Mouse (Mus musculus): ENCODE measurements around the gene Retreg2. TPM values are rescaled to one million over a fixed set of nuclear protein-coding genes. Genes with fewer than 3 reads are reported as not detected.
A peak's percentile ranks its signal among the peaks of the same experiment; 100 is the strongest.

Gene Retreg2
- polyA plus RNA-seq, 1 experiment from 2014 or later, result 49.3 TPM

DNA sequence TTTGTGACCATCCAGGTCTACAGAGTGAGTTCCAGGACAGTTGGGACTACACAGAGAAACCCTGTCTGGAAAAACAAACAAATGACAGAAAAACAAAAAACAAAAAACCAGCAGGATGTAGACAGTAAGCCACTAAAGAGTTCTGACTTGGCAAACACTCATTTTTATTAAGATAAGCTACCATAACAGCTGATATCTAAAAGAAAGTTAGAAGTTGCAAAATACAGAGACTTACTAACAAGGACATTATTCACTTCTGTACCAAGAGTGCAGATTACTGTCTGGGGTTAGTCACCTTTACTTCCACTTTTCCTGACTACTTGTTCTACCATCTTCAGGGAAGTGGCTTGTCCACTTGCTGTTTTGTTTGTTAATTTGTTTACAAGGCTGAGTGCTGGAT lies 16.4 kb downstream of the Retreg2 start:
- H3K9me3 ChIP-seq (ENCODE audit: control insufficient read depth, low read length), result no peaks in the 10 kb centered on the region
- H3K4me1 ChIP-seq (ENCODE audit: control insufficient read depth, insufficient read depth, low read length), result no peaks in the 10 kb centered on the region
- no peak overlapping the region for H3K9ac ChIP-seq (ENCODE audit: low read depth, low read length)
- ATAC-seq (ENCODE audit: low read depth), result no peak
- no peak overlapping the region for H3K4me2 ChIP-seq (ENCODE audit: low read depth, low read length)
- no peaks in the 10 kb centered on the region for H3K27me3 ChIP-seq (replicated peaks; ENCODE audit: control insufficient read depth, insufficient read depth, low read length)
- no peak overlapping the region for H3K27ac ChIP-seq (replicated peaks; ENCODE audit: low read depth, low read length)
- H3K36me3 ChIP-seq (ENCODE audit: control insufficient read depth, insufficient read depth, low read length), result no peaks in the 10 kb centered on the region
- no peak for DNase-seq (ENCODE audit: low spot score)
- no peak overlapping the region for H3K4me3 ChIP-seq (ENCODE audit: low read depth, low read length)

DNA sequence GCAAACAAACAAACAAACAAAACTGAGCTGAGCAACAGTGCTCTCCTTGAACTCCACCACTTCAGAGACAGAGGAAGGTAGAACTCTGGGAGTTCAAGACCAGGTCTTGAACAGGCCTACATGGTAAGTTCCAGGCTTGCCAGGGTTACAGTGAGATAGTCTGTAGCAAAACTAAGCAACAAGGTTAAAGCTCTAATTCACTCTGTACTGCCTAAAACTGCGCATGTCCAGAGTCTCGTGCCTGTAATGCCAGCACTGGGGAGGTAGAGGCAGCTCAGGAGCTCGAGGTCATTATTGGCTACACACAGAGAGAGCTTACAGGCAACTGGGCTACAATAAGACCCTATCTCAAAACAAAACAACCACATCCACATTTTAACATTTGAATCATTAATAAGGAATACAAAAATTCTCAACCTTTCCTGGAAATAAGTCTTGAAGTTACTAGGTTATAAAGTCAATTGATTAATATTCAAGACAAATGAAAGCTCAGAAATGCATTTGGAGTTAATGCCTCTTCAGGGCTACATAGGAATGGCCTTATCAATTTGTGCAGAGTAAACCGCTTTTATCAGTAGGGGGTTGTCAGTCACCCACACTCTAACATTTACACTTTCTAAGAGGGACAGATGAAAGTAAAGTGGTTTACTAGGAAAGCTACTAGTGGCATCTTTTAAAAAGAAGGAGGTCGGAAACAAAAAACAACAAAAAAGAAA lies 17.1 kb downstream of the Retreg2 start:
- Histone ChIP-seq H3K27ac (replicated peaks; ENCODE audit: low read depth, low read length) (no peak overlapping the region), H3K4me1 (ENCODE audit: control insufficient read depth, insufficient read depth, low read length) (no peaks in the 10 kb centered on the region), H3K27me3 (replicated peaks; ENCODE audit: control insufficient read depth, insufficient read depth, low read length) (no peaks in the 10 kb centered on the region), H3K4me3 (ENCODE audit: low read depth, low read length) (no peak overlapping the region), H3K9me3 (ENCODE audit: control insufficient read depth, low read length) (no peaks in the 10 kb centered on the region), H3K36me3 (ENCODE audit: control insufficient read depth, insufficient read depth, low read length) (no peaks in the 10 kb centered on the region), H3K9ac (ENCODE audit: low read depth, low read length) (no peak overlapping the region), H3K4me2 (ENCODE audit: low read depth, low read length) (no peak overlapping the region)
- ATAC-seq (ENCODE audit: low read depth) (no peak), DNase-seq (ENCODE audit: low spot score) (no peak)
- 61% methylated on average over 5 of the region's 5 CpGs for WGBS

DNA sequence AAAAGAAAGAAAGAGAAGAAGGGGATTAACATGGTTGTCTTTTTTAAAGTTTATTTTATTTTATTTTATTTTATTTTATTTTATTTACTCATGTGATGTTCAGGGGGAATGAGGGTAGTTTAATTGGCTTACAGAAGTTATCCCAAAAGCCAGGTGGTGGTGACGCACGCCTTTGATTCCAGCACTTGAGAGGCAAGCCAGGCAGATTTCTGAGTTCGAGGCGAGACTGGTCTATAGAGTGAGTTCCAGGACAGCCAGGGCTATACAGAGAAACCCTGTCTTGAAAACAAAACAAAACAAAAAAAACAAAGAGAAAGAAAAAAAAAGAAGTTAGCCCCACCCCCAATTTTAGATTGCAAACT lies 17.7 kb downstream of the Retreg2 start:
- Histone ChIP-seq H3K4me3 (ENCODE audit: low read depth, low read length) (no peak overlapping the region), H3K9me3 (ENCODE audit: control insufficient read depth, low read length) (no peaks in the 10 kb centered on the region), H3K9ac (ENCODE audit: low read depth, low read length) (no peak overlapping the region), H3K27ac (replicated peaks; ENCODE audit: low read depth, low read length) (no peak overlapping the region), H3K4me2 (ENCODE audit: low read depth, low read length) (no peak overlapping the region), H3K4me1 (ENCODE audit: control insufficient read depth, insufficient read depth, low read length) (no peaks in the 10 kb centered on the region), H3K27me3 (replicated peaks; ENCODE audit: control insufficient read depth, insufficient read depth, low read length) (no peaks in the 10 kb centered on the region), H3K36me3 (ENCODE audit: control insufficient read depth, insufficient read depth, low read length) (no peaks in the 10 kb centered on the region)
- WGBS, result 86% methylated on average over 4 of the region's 4 CpGs
- DNase-seq (ENCODE audit: low spot score) (no peak), ATAC-seq (ENCODE audit: low read depth) (no peak)

DNA sequence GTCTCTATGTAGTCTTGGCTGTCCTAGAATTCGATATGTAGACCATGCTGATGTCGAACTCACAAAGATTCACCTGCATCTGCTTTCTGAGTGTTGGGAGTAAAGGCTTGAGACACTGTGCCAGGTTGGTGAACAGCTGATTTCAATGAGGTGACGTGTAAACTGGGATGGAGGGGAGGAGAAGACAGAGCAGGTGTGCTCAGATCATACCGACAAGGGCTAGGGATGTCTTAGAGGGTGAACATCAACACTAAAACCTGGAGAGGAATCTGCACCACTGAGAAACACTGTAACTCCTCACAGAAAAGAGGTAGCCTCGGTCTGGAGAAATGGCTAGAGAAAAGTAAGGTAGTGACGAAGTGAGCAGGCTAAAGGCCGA lies 25.5 kb downstream of the Retreg2 start:
- H3K27me3 ChIP-seq (replicated peaks; ENCODE audit: control insufficient read depth, insufficient read depth, low read length), result no peaks in the 10 kb centered on the region
- H3K36me3 ChIP-seq (ENCODE audit: control insufficient read depth, insufficient read depth, low read length), result peaks cover 33% of the 10 kb centered on the region
- peaks cover 7% of the 10 kb centered on the region for H3K4me1 ChIP-seq (ENCODE audit: control insufficient read depth, insufficient read depth, low read length)
- ATAC-seq (ENCODE audit: low read depth) (peak; percentile 16; the same call in 1 of the 2 replicates), DNase-seq (ENCODE audit: low spot score) (no peak)
- H3K4me3 ChIP-seq (ENCODE audit: low read depth, low read length), result peak overlapping the region; percentile 63
- no peaks in the 10 kb centered on the region for H3K9me3 ChIP-seq (ENCODE audit: control insufficient read depth, low read length)
- peak overlapping the region; percentile 85 for H3K27ac ChIP-seq (replicated peaks; ENCODE audit: low read depth, low read length)
- peak overlapping the region; percentile 62 for H3K4me2 ChIP-seq (ENCODE audit: low read depth, low read length)
- peak overlapping the region; percentile 75 for H3K9ac ChIP-seq (ENCODE audit: low read depth, low read length)
- WGBS, result 12% methylated on average over 7 of the region's 7 CpGs

DNA sequence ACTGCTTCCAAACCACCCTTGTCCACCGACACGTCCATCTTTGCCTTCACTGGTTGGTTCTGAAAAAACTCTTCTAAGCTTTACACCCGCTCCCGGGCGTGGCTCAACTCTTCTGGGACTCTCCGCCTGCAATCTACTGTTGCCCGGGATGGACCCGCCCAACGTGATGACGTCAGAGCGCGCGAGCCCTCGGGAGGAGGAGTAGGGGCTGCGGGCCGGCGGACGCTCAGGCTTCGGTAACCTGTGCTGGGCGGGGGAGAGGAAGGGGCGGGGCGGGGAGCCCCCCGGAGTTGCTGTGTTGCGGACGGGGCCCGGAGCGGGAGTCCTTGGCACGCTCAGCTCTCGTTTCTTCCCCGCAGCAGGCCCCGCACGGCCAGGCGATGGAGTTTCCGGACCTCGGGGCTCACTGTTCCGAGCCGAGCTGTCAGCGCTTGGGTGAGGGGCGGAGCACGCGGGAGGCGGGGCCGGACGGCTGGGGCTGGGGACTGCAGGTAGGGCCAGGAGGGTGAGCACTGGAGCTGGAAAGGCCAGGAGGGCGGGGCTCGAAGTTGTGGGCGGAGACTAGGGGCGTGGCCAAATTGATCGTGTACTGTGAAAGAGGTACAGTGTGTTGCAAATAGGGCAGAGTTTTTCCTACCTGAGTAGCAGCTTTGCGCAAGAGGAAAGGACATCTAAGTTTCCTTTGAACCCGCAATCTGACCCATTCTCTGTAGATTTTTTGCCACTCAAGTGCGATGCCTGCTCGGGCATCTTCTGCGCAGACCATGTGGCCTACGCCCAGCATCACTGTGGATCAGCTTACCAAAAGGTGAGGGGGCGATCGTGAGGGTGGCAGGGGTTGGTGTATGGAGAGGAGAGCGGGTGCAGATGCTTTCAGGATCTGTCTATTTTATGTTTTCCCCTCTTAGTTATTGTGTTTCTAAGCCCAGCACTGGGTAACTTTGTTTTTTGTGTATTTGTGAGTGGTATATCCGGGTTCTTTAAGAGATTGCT lies 26.2 kb downstream of the Retreg2 start, which contains the start of gene Zfand2b:
TSS of gene Zfand2b (plus strand) at position 175 of the 993 bp plus-strand sequence.
- no peaks in the 10 kb centered on the region for H3K9me3 ChIP-seq (ENCODE audit: control insufficient read depth, low read length)
- H3K27me3 ChIP-seq (replicated peaks; ENCODE audit: control insufficient read depth, insufficient read depth, low read length), result no peaks in the 10 kb centered on the region
- H3K4me3 ChIP-seq (ENCODE audit: low read depth, low read length), result peak within 1 kb of the TSS; percentile 63
- H3K4me1 ChIP-seq (ENCODE audit: control insufficient read depth, insufficient read depth, low read length), result peaks cover 7% of the 10 kb centered on the region
- H3K27ac ChIP-seq (replicated peaks; ENCODE audit: low read depth, low read length), result peak within 1 kb of the TSS; percentile 85
- 1% methylated on average over 54 of the region's 59 CpGs for WGBS
- DNase-seq (ENCODE audit: low spot score) (peak; percentile 97), ATAC-seq (ENCODE audit: low read depth) (peak; percentile 97)
- H3K36me3 ChIP-seq (ENCODE audit: control insufficient read depth, insufficient read depth, low read length), result peaks cover 40% of the 10 kb centered on the region
- peak within 1 kb of the TSS; percentile 75 for H3K9ac ChIP-seq (ENCODE audit: low read depth, low read length)
- peak within 1 kb of the TSS; percentile 62 for H3K4me2 ChIP-seq (ENCODE audit: low read depth, low read length)

DNA sequence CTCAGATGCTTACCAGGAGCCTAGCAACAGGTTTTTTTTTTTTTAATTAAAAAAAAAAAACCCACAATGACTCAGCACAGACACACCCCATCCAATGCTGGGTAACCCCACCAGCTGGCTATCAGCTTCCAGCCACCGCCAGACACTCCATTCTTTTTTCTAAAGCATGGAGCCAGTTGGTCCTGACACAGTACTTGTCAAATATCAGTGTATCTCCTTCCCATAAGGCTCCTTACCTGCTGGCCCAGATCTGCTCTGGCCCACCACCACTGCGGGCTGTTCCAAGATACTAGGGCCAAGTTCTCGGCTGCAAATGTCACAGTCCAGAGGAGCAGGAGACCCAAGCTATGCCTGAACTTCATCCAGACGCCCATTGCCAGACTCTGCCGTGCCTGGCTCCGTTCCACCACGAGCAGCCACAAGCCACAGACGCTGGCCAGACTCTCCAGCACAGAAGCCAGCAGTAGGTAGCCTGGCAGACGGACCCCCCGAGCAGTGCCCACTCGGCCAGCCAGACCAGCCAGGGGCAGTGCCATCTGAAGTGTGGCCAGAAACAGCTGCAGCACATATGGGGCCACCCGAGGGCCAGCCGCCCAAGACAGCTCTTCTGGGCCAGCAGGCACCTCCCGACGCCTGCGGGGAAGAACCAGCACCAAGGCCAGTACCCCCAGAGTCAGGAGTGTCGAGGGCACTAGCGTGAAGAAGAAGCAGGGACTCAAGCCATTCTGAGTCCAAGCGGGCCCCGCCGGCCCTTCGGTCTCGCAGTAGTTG lies 36.9 kb downstream of the Retreg2 start:
- peaks cover 55% of the 10 kb centered on the region for H3K36me3 ChIP-seq (ENCODE audit: control insufficient read depth, insufficient read depth, low read length)
- peaks cover 6% of the 10 kb centered on the region for H3K4me1 ChIP-seq (ENCODE audit: control insufficient read depth, insufficient read depth, low read length)
- peak overlapping the region; percentile 56 for H3K4me3 ChIP-seq (ENCODE audit: low read depth, low read length)
- ATAC-seq (ENCODE audit: low read depth), result peak; percentile 27
- H3K9me3 ChIP-seq (ENCODE audit: control insufficient read depth, low read length), result no peaks in the 10 kb centered on the region
- H3K27ac ChIP-seq (replicated peaks; ENCODE audit: low read depth, low read length), result no peak overlapping the region
- H3K27me3 ChIP-seq (replicated peaks; ENCODE audit: control insufficient read depth, insufficient read depth, low read length), result no peaks in the 10 kb centered on the region
- WGBS, result 6% methylated on average over 22 of the region's 23 CpGs
- DNase-seq (ENCODE audit: low spot score), result peak; percentile 16
- peak overlapping the region; percentile 99 for H3K4me2 ChIP-seq (ENCODE audit: low read depth, low read length)
- H3K9ac ChIP-seq (ENCODE audit: low read depth, low read length), result peak overlapping the region; percentile 68

DNA sequence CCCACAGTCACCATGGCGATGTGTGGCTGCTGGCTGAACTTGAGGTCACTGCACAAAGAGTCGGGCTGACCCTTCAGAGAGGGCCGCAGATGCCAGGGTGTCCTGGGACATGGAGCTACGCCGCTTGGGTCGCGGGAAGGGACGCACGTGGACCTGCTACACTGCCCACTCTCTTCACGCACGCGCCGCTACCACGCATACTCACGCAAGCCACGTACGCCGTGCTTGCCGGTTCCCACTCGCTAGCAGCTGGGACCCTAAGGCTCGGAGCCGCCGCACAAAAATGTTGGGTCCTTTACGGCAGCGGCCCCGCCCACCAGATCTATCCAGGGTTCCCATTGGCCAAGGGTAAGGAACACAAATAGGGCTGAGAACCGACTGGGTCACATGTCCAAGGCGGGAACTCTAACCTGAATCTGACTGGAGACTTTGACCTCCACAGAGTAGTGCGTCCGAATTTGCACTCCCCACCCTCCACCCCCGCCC lies 37.6 kb downstream of the Retreg2 start, which contains the start of gene Abcb6:
TSS of gene Abcb6 (minus strand) at position 288 of the 486 bp plus-strand sequence.
- H3K36me3 ChIP-seq (ENCODE audit: control insufficient read depth, insufficient read depth, low read length), result peaks cover 57% of the 10 kb centered on the region
- no peak within 1 kb of the TSS for H3K27ac ChIP-seq (replicated peaks; ENCODE audit: low read depth, low read length)

DNA sequence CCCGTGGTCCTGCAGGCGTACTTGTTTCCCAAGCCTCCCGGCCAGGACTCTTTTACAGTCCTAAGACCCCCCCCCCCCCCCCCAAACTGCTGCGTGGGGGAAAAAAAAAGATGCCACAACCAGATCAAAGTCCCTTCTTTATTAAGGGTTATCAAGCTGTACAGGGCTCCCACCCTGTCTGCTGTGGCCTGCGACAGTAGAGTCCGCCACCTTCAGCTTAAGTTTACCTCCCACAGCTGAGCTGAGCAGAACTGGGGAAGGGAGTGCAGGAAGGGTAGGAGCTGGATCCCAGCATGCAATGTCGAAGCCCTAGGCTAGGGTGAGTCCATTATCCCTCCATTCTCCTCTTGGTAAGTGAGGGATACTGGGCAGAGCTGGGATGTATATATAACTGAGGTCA lies 38.2 kb downstream of the Retreg2 start:
- no peaks in the 10 kb centered on the region for H3K27me3 ChIP-seq (replicated peaks; ENCODE audit: control insufficient read depth, insufficient read depth, low read length)
- ATAC-seq (ENCODE audit: low read depth) (no peak), DNase-seq (ENCODE audit: low spot score) (no peak)
- no peak overlapping the region for H3K9ac ChIP-seq (ENCODE audit: low read depth, low read length)
- peaks cover 59% of the 10 kb centered on the region for H3K36me3 ChIP-seq (ENCODE audit: control insufficient read depth, insufficient read depth, low read length)
- peaks cover 6% of the 10 kb centered on the region for H3K4me1 ChIP-seq (ENCODE audit: control insufficient read depth, insufficient read depth, low read length)
- H3K4me2 ChIP-seq (ENCODE audit: low read depth, low read length), result peak overlapping the region; percentile 99
- WGBS, result 42% methylated on average over 6 of the region's 7 CpGs
- H3K27ac ChIP-seq (replicated peaks; ENCODE audit: low read depth, low read length), result no peak overlapping the region
- peak overlapping the region; percentile 56 for H3K4me3 ChIP-seq (ENCODE audit: low read depth, low read length)
- H3K9me3 ChIP-seq (ENCODE audit: control insufficient read depth, low read length), result no peaks in the 10 kb centered on the region

More for the DNA sequence above, 37.6 kb downstream of the Retreg2 start, which contains the start of gene Abcb6:
- under 1% methylated on average over 27 of the region's 31 CpGs for WGBS
- ATAC-seq (ENCODE audit: low read depth), result peak; percentile 98
- peak; percentile 96 for DNase-seq (ENCODE audit: low spot score)
- H3K27me3 ChIP-seq (replicated peaks; ENCODE audit: control insufficient read depth, insufficient read depth, low read length), result no peaks in the 10 kb centered on the region
- peak within 1 kb of the TSS; percentile 68 for H3K9ac ChIP-seq (ENCODE audit: low read depth, low read length)
- H3K4me1 ChIP-seq (ENCODE audit: control insufficient read depth, insufficient read depth, low read length), result peaks cover 6% of the 10 kb centered on the region
- H3K4me3 ChIP-seq (ENCODE audit: low read depth, low read length), result peak within 1 kb of the TSS; percentile 56
- H3K9me3 ChIP-seq (ENCODE audit: control insufficient read depth, low read length), result no peaks in the 10 kb centered on the region
- H3K4me2 ChIP-seq (ENCODE audit: low read depth, low read length), result peak within 1 kb of the TSS; percentile 99

All from embryonic facial prominence, embryonic 14.5 days (tissue).